Mouse (Mus musculus): ENCODE measurements at regions not wholly inside any gene's neighbourhood (a gene's known extent, or its start where the extent isn't known, plus 50 kb on each side); places are given as distances from the start of the nearest gene placed in this dataset.
A peak's percentile ranks its signal among the peaks of the same experiment; 100 is the strongest.
"Not testable (repeated sequence)": the region's sequence is repeated elsewhere in the genome, so short reads cannot be mapped to it uniquely, and the experiment has no call there.

GRCm38 (mm10) chr17:4521031-4521430, 473.1 kb upstream of the Arid1b start:
- intact Hi-C loops (cut with DNase I): no loop called here
- DNase-seq: no peak

- intact Hi-C loops (cut with DNase I): no loop called here
- no peak for DNase-seq
Measured at GRCm38 (mm10) chr17:4526466-4526865, 467.7 kb upstream of the Arid1b start.

GRCm38 (mm10) chr17:4532126-4532525, 462.0 kb upstream of the Arid1b start:
- intact Hi-C loops (cut with DNase I): no loop called here
- DNase-seq: no peak

- intact Hi-C loops (cut with DNase I): no loop called here
- no peak for DNase-seq
Measured at GRCm38 (mm10) chr17:4540435-4540834, 453.7 kb upstream of the Arid1b start.

GRCm38 (mm10) chr17:4541020-4541743, 452.9 kb upstream of the Arid1b start:
- intact Hi-C loops (cut with DNase I): no loop called here
- no peak for DNase-seq

GRCm38 (mm10) chr17:4546579-4546978, 447.6 kb upstream of the Arid1b start:
- intact Hi-C loops (cut with DNase I): no loop called here
- no peak for DNase-seq

GRCm38 (mm10) chr17:4553026-4553425, 441.1 kb upstream of the Arid1b start:
- DNase-seq; intact Hi-C loops (cut with DNase I): not testable (repeated sequence)

- peak in 1 of 2 experiments; percentile 3 for DNase-seq
- intact Hi-C loops (cut with DNase I): no loop called here
Measured at GRCm38 (mm10) chr17:4563641-4564040, 430.5 kb upstream of the Arid1b start.

GRCm38 (mm10) chr17:4576883-4577282, 417.2 kb upstream of the Arid1b start:
- intact Hi-C loops (cut with DNase I): no loop called here
- DNase-seq: no peak

GRCm38 (mm10) chr17:4581851-4582250, 412.3 kb upstream of the Arid1b start:
- DNase-seq: no peak
- intact Hi-C loops (cut with DNase I): no loop called here

GRCm38 (mm10) chr17:4610481-4610880, 383.7 kb upstream of the Arid1b start:
- no peak for DNase-seq
- intact Hi-C loops (cut with DNase I): no loop called here

- intact Hi-C loops (cut with DNase I): no loop called here
- no peak for DNase-seq
Measured at GRCm38 (mm10) chr17:4610993-4611392, 383.1 kb upstream of the Arid1b start.

GRCm38 (mm10) chr17:4611711-4612110, 382.4 kb upstream of the Arid1b start:
- intact Hi-C loops (cut with DNase I): no loop called here
- no peak for DNase-seq

GRCm38 (mm10) chr17:4612136-4612535, 382.0 kb upstream of the Arid1b start:
- DNase-seq: peak; percentile 13 to 25
- intact Hi-C loops (cut with DNase I): no loop called here

- DNase-seq: peak in 1 of 2 experiments; percentile 40
- intact Hi-C loops (cut with DNase I): no loop called here
Measured at GRCm38 (mm10) chr17:4612741-4613140, 381.4 kb upstream of the Arid1b start.

GRCm38 (mm10) chr17:4620361-4620760, 373.8 kb upstream of the Arid1b start:
- DNase-seq: no peak
- intact Hi-C loops (cut with DNase I): no loop called here

- intact Hi-C loops (cut with DNase I); DNase-seq: not testable (repeated sequence)
Measured at GRCm38 (mm10) chr17:4626126-4626525, 368.0 kb upstream of the Arid1b start.

- DNase-seq: no peak
- intact Hi-C loops (cut with DNase I): no loop called here
Measured at GRCm38 (mm10) chr17:4627542-4627941, 366.6 kb upstream of the Arid1b start.

GRCm38 (mm10) chr17:4631122-4631521, 363.0 kb upstream of the Arid1b start:
- intact Hi-C loops (cut with DNase I): no loop called here
- no peak for DNase-seq

GRCm38 (mm10) chr17:4632506-4632905, 361.6 kb upstream of the Arid1b start:
- DNase-seq: no peak
- intact Hi-C loops (cut with DNase I): no loop called here

GRCm38 (mm10) chr17:4633771-4634170, 360.4 kb upstream of the Arid1b start:
- intact Hi-C loops (cut with DNase I): no loop called here
- no peak for DNase-seq

- intact Hi-C loops (cut with DNase I): no loop called here
Measured at GRCm38 (mm10) chr17:4636796-4637353, 357.3 kb upstream of the Arid1b start.

More at GRCm38 (mm10) chr17:4636796-4637353, 357.3 kb upstream of the Arid1b start:
- DNase-seq: peak in 1 of 2 experiments; percentile 6

Measured in heart, postnatal 14 days (tissue).